Mouse (Mus musculus): ENCODE data around the gene Stx1a.

- TF ChIP-seq EP300 (IDR thresholded peaks at IDR 0.05; ENCODE audit: insufficient read depth, low read depth, low read length): no peak
- no peak for TF ChIP-seq CTCF (IDR thresholded peaks at IDR 0.05; ENCODE audit: low read depth, low read length)
- TF ChIP-seq POLR2A (IDR thresholded peaks at IDR 0.05; ENCODE audit: insufficient read depth, low read length): no peak
These were observed 63.6 kb downstream of the Stx1a start for GRCm38 (mm10) chr5:135086871-135087270.
